Mouse (Mus musculus) CH12.LX (cell line): ENCODE measurements around the gene Pfdn6.
A peak's percentile ranks its signal among the peaks of the same experiment; 100 is the strongest.

Source experiments
- RCOR1 ChIP-seq: conservative IDR thresholded peaks from 2 replicates; pipeline ENCODE4 v1.6.1; 2012; ENCODE audit warnings: low read depth, mild to moderate bottlenecking, inconsistent platforms, low read length, improper control_type of control experiment
- TBP ChIP-seq: conservative IDR thresholded peaks from 2 replicates; pipeline ENCODE4 v1.6.1; 2011; ENCODE audit warnings: low read depth, low read length, improper control_type of control experiment

DNA sequence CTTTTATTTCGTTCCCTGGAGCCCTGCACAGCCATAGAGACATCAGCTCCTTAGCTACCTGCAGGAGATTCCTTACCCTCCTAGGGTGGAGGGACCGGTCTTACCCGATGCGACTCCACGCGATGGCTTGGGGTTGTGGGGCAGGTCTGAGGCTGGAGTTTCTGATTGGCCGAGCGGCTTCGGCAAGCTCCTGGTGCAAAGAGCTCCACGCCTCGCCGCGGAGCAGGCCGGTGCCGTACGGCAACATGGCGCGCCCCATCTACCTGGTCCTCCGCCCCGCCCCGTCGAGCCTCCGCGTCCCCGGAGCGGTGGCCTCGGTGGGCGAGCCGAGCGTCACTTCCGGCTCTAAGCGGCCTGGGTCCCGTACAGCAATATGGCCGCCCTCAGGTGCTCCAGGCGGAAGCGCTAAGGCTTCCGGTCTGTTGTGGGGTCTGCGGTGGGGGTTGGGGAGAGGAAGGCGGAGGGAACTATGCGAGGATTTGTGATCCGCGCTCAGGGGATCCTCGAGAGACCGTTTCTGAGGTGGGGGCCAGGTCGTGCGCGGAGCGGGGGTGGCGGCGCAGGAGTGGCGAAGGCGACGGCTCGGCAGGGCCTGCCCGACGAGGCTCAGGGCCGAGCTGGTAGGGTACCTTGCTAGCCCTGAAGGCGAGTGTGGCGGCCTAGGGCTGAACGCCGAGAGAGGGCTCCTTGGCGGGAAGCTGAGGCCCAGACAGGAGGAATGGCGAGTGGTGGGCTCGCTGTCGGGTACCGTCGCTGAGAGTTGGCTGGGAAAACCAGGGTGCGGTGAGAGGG, 30.9 kb downstream of the Pfdn6 start, which contains the start of gene Daxx:
- TF ChIP-seq TBP = no peak
- peak; percentile 80 for TF ChIP-seq RCOR1
